In genomic region chr2:35503021-35503722, GRCm38 (mm10) we compare ENCODE assay signal across 8 mouse cellular contexts. TPM values are rescaled to one million over a fixed set of nuclear protein-coding genes. Genes with fewer than 3 reads are reported as not detected.
DNase-seq lines count a peak whose midpoint lies in the region; ATAC-seq and TF ChIP-seq lines count a peak whose summit lies in the region.

No protein-coding gene starts in this region.

- no peaks in the 10 kb centered on the region for H3K27me3 ChIP-seq in kidney, embryonic 14.5 days (ENCODE audit: control insufficient read depth, insufficient read depth, low read length)
- H3K27me3 ChIP-seq in kidney, adult 2 months (replicated peaks; ENCODE audit: control insufficient read depth, insufficient read depth, low read length): no peaks in the 10 kb centered on the region
- H3K27me3 ChIP-seq in embryonic facial prominence, embryonic 15.5 days: no peaks in the 10 kb centered on the region
- no peaks in the 10 kb centered on the region for H3K27me3 ChIP-seq in liver, embryonic 13.5 days
- no peaks in the 10 kb centered on the region for H3K27me3 ChIP-seq in midbrain, postnatal 0 days (ENCODE audit: insufficient read depth, low read length)

- peaks cover 30% of the 10 kb centered on the region for H3K4me1 ChIP-seq in kidney, embryonic 14.5 days (ENCODE audit: control insufficient read depth, insufficient read depth, low read length)
- H3K4me1 ChIP-seq in kidney, adult 2 months (ENCODE audit: control insufficient read depth, insufficient read depth, low read length): no peaks in the 10 kb centered on the region
- peaks cover 54% of the 10 kb centered on the region for H3K4me1 ChIP-seq in embryonic facial prominence, embryonic 15.5 days
- H3K4me1 ChIP-seq in liver, embryonic 13.5 days (replicated peaks): peaks cover 98% of the 10 kb centered on the region
- peaks cover 6% of the 10 kb centered on the region; the same call in 1 of the 2 replicates for H3K4me1 ChIP-seq in midbrain, postnatal 0 days (ENCODE audit: insufficient read depth, low read length)

- TF ChIP-seq POLR2A in kidney, adult 2 months (IDR thresholded peaks at IDR 0.05; ENCODE audit: low read depth, low read length): no peak

- no peaks in the 10 kb centered on the region for H3K9me3 ChIP-seq in kidney, embryonic 14.5 days (ENCODE audit: control insufficient read depth, low read length)
- H3K9me3 ChIP-seq in embryonic facial prominence, embryonic 15.5 days (replicated peaks): no peaks in the 10 kb centered on the region
- H3K9me3 ChIP-seq in liver, embryonic 13.5 days (replicated peaks): peaks cover 3% of the 10 kb centered on the region; the same call in 1 of the 2 replicates
- H3K9me3 ChIP-seq in midbrain, postnatal 0 days (ENCODE audit: low read length): no peaks in the 10 kb centered on the region

- WGBS in kidney, embryonic 14.5 days: 64% methylated on average over 12 of the region's 12 CpGs
- WGBS in kidney, adult 2 months: 73% methylated on average over 12 of the region's 12 CpGs
- 47% methylated on average over 12 of the region's 12 CpGs for WGBS in embryonic facial prominence, embryonic 15.5 days
- WGBS in liver, embryonic 13.5 days (ENCODE audit: insufficient replicate concordance): 57% methylated on average over 12 of the region's 12 CpGs
- 83% methylated on average over 12 of the region's 12 CpGs for WGBS in midbrain, postnatal 0 days

- TF ChIP-seq CTCF in kidney, adult 2 months (conservative IDR thresholded peaks at IDR 0.05; ENCODE audit: insufficient read depth, insufficient read length, low read depth, low read length): no peak
- no peak for TF ChIP-seq CTCF in midbrain, postnatal 0 days (IDR thresholded peaks at IDR 0.05)

- no peak for DNase-seq in kidney, adult 2 months
- DNase-seq in R1 (ENCODE audit: low read depth, low spot score): peak; percentile 86
- no peak for DNase-seq in liver, embryonic 13.5 days
- DNase-seq in T-cell, adult 2 months (ENCODE audit: low spot score): no peak
- DNase-seq in midbrain, postnatal 0 days (ENCODE audit: low spot score): no peak
- no peak for DNase-seq in urinary bladder, postnatal 10 days (ENCODE audit: low spot score)

- H3K36me3 ChIP-seq in kidney, embryonic 14.5 days (ENCODE audit: control insufficient read depth, insufficient read depth, low read length): no peaks in the 10 kb centered on the region
- no peaks in the 10 kb centered on the region for H3K36me3 ChIP-seq in kidney, adult 2 months (ENCODE audit: control insufficient read depth, insufficient read depth, low read length)
- no peaks in the 10 kb centered on the region for H3K36me3 ChIP-seq in embryonic facial prominence, embryonic 15.5 days
- peaks cover 4% of the 10 kb centered on the region; the same call in 1 of the 2 replicates for H3K36me3 ChIP-seq in liver, embryonic 13.5 days
- no peaks in the 10 kb centered on the region for H3K36me3 ChIP-seq in midbrain, postnatal 0 days (ENCODE audit: insufficient read depth, low read length)

- peak overlapping the region; percentile 72; the same call in 1 of the 2 replicates for H3K27ac ChIP-seq in kidney, embryonic 14.5 days (ENCODE audit: low read depth, low read length)
- H3K27ac ChIP-seq in kidney, adult 2 months (ENCODE audit: insufficient read depth, low read depth, low read length): no peak overlapping the region
- peak overlapping the region; percentile 85 for H3K27ac ChIP-seq in embryonic facial prominence, embryonic 15.5 days (replicated peaks)
- peak overlapping the region; percentile 94 for H3K27ac ChIP-seq in liver, embryonic 13.5 days
- no peak overlapping the region for H3K27ac ChIP-seq in midbrain, postnatal 0 days (ENCODE audit: low read depth, low read length)

- no peak overlapping the region for H3K4me3 ChIP-seq in kidney, embryonic 14.5 days (ENCODE audit: low read length)
- H3K4me3 ChIP-seq in kidney, adult 2 months (ENCODE audit: insufficient read depth, low read depth, low read length): no peak overlapping the region
- H3K4me3 ChIP-seq in embryonic facial prominence, embryonic 15.5 days (replicated peaks): no peak overlapping the region
- H3K4me3 ChIP-seq in liver, embryonic 13.5 days (replicated peaks): 0 out of 2 replicates have a peak overlapping the region, but pooled peaks have one; percentile 4
- no peak overlapping the region for H3K4me3 ChIP-seq in midbrain, postnatal 0 days (ENCODE audit: low read depth, low read length)

- H3K9ac ChIP-seq in kidney, embryonic 14.5 days (ENCODE audit: low read depth, low read length): no peak overlapping the region
- no peak overlapping the region for H3K9ac ChIP-seq in embryonic facial prominence, embryonic 15.5 days
- peak overlapping the region; percentile 59 for H3K9ac ChIP-seq in liver, embryonic 13.5 days
- H3K9ac ChIP-seq in midbrain, postnatal 0 days (replicated peaks; ENCODE audit: low read length, poor library complexity, severe bottlenecking): no peak overlapping the region

- 0 out of 2 replicates have a peak, but pooled peaks have one; percentile 18 for ATAC-seq in kidney, embryonic 14.5 days (ENCODE audit: low FRiP score, low TSS enrichment)
- ATAC-seq in embryonic facial prominence, embryonic 15.5 days (ENCODE audit: insufficient number of reproducible peaks, low FRiP score, low TSS enrichment, low read depth): no peak
- no peak for ATAC-seq in liver, embryonic 13.5 days (ENCODE audit: low read depth)
- no peak for ATAC-seq in midbrain, postnatal 0 days (ENCODE audit: low FRiP score)

- no peak overlapping the region for H3K4me2 ChIP-seq in kidney, embryonic 14.5 days (replicated peaks; ENCODE audit: low read depth, low read length)
- no peak overlapping the region for H3K4me2 ChIP-seq in embryonic facial prominence, embryonic 15.5 days (replicated peaks)
- peak overlapping the region; percentile 49 for H3K4me2 ChIP-seq in liver, embryonic 13.5 days
- H3K4me2 ChIP-seq in midbrain, postnatal 0 days (ENCODE audit: low read depth, low read length, poor library complexity, severe bottlenecking): no peak overlapping the region

RNA-seq across cellular contexts. Expression of gene Ggta1, which starts 40.1 kb away (rescaled TPM):
- 10.3 and 21.5 TPM in 2 replicates for polyA plus RNA-seq in kidney, embryonic 14.5 days (2014; fragmentation: Nextera tagmentation; extraction: Ambion mirVana)
- 4.6 and 6.1 TPM in 2 replicates for polyA plus RNA-seq in kidney, adult 2 months (2012; rRNA removed)
- polyA plus RNA-seq in embryonic facial prominence, embryonic 15.5 days (2015; fragmentation: Nextera tagmentation; extraction: Ambion mirVana): 33.5 and 38.3 TPM in 2 replicates
- 7.8 and 9.4 TPM in 2 replicates for polyA plus RNA-seq in liver, embryonic 13.5 days (2015; fragmentation: Nextera tagmentation; extraction: Ambion mirVana)
- 5.1 and 5.4 TPM in 2 replicates for total RNA-seq in midbrain, postnatal 0 days (2014; rRNA removed)
- 3.8 and 3.9 TPM in 2 replicates for polyA plus RNA-seq in midbrain, postnatal 0 days (2015; fragmentation: Nextera tagmentation; extraction: Ambion mirVana)

RNA-seq across cellular contexts. Expression of gene Dab2ip, which starts 54.9 kb away (rescaled TPM):
- polyA plus RNA-seq in kidney, embryonic 14.5 days (2014; fragmentation: Nextera tagmentation; extraction: Ambion mirVana): 36.0 and 42.4 TPM in 2 replicates
- polyA plus RNA-seq in kidney, adult 2 months (2012; rRNA removed): 32.9 and 42.9 TPM in 2 replicates
- polyA plus RNA-seq in embryonic facial prominence, embryonic 15.5 days (2015; fragmentation: Nextera tagmentation; extraction: Ambion mirVana): 67.9 and 72.0 TPM in 2 replicates
- polyA plus RNA-seq in liver, embryonic 13.5 days (2015; fragmentation: Nextera tagmentation; extraction: Ambion mirVana): 5.2 and 6.7 TPM in 2 replicates
- total RNA-seq in midbrain, postnatal 0 days (2014; rRNA removed): 161 and 175 TPM in 2 replicates
- polyA plus RNA-seq in midbrain, postnatal 0 days (2015; fragmentation: Nextera tagmentation; extraction: Ambion mirVana): 71.5 and 73.3 TPM in 2 replicates

Comparison
In these comparisons a context has a peak if more than half of its experiments do, and no peak if none do; other contexts are left out.
1. H3K27ac ChIP-seq: peak in kidney, embryonic 14.5 days (single experiment), embryonic facial prominence, embryonic 15.5 days (single experiment) and liver, embryonic 13.5 days (single experiment); none in kidney, adult 2 months (single experiment) and midbrain, postnatal 0 days (single experiment).